Mouse (Mus musculus) neural tube, embryonic 10.5 days (tissue): ENCODE results near the gene Gm10409.
"Not testable (repeated sequence)": the region's sequence is repeated elsewhere in the genome, so short reads cannot be mapped to it uniquely, and the experiment has no call there.

ENCODE experiments used
- DNase-seq: peaks from one replicate; pipeline ENCODE4 v3.0.0-alpha.2; 2017; ENCODE audit warnings: low spot score; ENCODE audit errors: extremely low spot score

Gm10409 gene

GRCm38 (mm10) chr14:3412314-3412713, at the start of gene Gm10409:
Gm10409 (plus strand) TSS chr14:3412614.
- DNase-seq: not testable (repeated sequence)

DNA sequence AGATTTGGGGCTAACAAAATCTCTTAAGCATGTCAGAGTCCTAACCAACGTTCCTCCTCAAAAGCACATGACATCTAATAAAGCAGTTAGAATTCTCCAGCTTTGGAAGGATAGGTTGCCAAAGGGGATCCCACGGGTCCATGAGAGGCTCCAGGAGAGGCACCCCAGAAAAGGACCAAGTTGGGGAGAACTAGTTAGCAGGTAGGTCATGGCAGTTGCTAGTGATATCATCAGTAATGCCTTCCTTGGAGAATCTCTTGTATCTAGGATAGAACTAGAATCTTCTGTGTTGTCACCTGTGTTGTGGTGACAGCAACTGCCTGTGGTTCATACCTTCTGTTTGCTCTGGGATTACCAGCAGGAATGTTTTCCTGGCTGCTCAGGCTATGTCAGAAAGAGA, 17.6 kb upstream of the Gm10409 start, which contains the start of gene Gm10413:
Gene Gm10413 (plus strand): TSS at position 301 of the 400 bp plus-strand sequence.
- DNase-seq: not testable (repeated sequence)

GRCm38 (mm10) chr14:3427803-3428202, 15.4 kb downstream of the Gm10409 start, which contains the start of gene Gm3005:
Gm3005 (plus strand) TSS chr14:3428103.
- DNase-seq: not testable (repeated sequence)

DNA sequence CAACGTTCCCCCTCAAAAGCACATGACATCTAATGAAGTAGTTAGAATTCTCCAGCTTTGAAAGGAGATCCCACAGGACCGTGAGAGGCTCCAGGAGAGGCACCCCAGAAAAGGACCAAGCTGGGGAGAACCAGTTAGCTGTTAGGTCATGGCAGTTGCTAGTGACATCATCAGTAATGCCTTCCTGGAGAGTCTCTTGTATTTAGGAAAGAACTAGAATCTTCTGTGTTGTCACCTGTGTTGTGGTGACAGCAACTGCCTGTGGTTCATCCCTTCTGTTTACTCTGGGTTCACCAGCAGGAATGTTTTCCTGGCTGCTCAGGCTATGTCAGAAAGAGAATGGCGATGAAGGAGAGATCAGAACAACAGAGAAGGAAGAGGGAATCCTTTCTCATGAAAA, 36.7 kb downstream of the Gm10409 start, which contains the start of gene Gm10408:
Gene Gm10408 (plus strand): TSS at position 301 of the 400 bp plus-strand sequence.
- DNase-seq: not testable (repeated sequence)
